In genomic region chr9:51013644-51014043, GRCm38 (mm10) we compare ENCODE assay signal across 51 mouse cellular contexts. TPM values are rescaled to one million over a fixed set of nuclear protein-coding genes. Genes with fewer than 3 reads are reported as not detected.
"Had no signal": no experiment of that assay in that cellular context is flagged by ENCODE, and none has a peak within 500 bp of the region (broad histone marks: within the 10 kb centered on the region; RNA-seq: fewer than 3 reads in every experiment).

No protein-coding gene starts in this region.

- H3K27me3 ChIP-seq: heart, embryonic 12.5 days; heart, embryonic 13.5 days; heart, embryonic 15.5 days; hindbrain, embryonic 12.5 days; hindbrain, embryonic 15.5 days; intestine, embryonic 15.5 days had no signal

- H3K36me3 ChIP-seq: heart, embryonic 10.5 days; heart, embryonic 12.5 days; heart, embryonic 13.5 days; heart, embryonic 15.5 days; hindbrain, embryonic 10.5 days; hindbrain, embryonic 12.5 days; hindbrain, embryonic 13.5 days; hindbrain, embryonic 15.5 days; intestine, embryonic 15.5 days; kidney, embryonic 15.5 days had no signal

- H3K9me3 ChIP-seq: heart, embryonic 10.5 days; heart, embryonic 12.5 days; heart, embryonic 13.5 days; heart, embryonic 15.5 days; hindbrain, embryonic 10.5 days; hindbrain, embryonic 12.5 days; hindbrain, embryonic 13.5 days; hindbrain, embryonic 15.5 days; intestine, embryonic 15.5 days; kidney, embryonic 15.5 days had no signal

- H3K27ac ChIP-seq: heart, embryonic 10.5 days; heart, embryonic 13.5 days; heart, embryonic 15.5 days; hindbrain, embryonic 10.5 days; hindbrain, embryonic 12.5 days; hindbrain, embryonic 13.5 days; hindbrain, embryonic 14.5 days; hindbrain, embryonic 15.5 days; hindbrain, postnatal 0 days; intestine, embryonic 15.5 days; kidney, embryonic 15.5 days; kidney, postnatal 0 days; layer of hippocampus, adult 2 months; left cerebral cortex, adult 2 months had no signal

- H3K4me1 ChIP-seq: hindbrain, embryonic 12.5 days; hindbrain, embryonic 13.5 days; intestine, embryonic 15.5 days; kidney, embryonic 15.5 days had no signal

- H3K9ac ChIP-seq: heart, embryonic 12.5 days; heart, embryonic 13.5 days; heart, embryonic 15.5 days; hindbrain, embryonic 12.5 days; hindbrain, embryonic 13.5 days; hindbrain, embryonic 14.5 days; hindbrain, embryonic 15.5 days; intestine, embryonic 15.5 days; kidney, embryonic 15.5 days had no signal

- DNase-seq: heart, postnatal 10 days; heart, postnatal 14 days; heart, postnatal 36 days; heart, postnatal 4 days; kidney, adult 11 months; kidney, adult 18-20 months; kidney, adult 2 months; kidney, adult 8-10 months; kidney, adult 9 months; kidney, postnatal 10 days; kidney, postnatal 14 days; kidney, postnatal 25 days; kidney, postnatal 36 days; kidney, postnatal 4 days; layer of hippocampus, adult 9-11 months; layer of hippocampus, postnatal 36 days had no signal

- H3K4me3 ChIP-seq: heart, embryonic 10.5 days; heart, embryonic 12.5 days; heart, embryonic 13.5 days; heart, embryonic 15.5 days; hindbrain, embryonic 10.5 days; hindbrain, embryonic 12.5 days; hindbrain, embryonic 13.5 days; hindbrain, embryonic 15.5 days; intestine, embryonic 15.5 days; kidney, embryonic 15.5 days; layer of hippocampus, adult 2 months; left cerebral cortex, adult 2 months had no signal

RNA-seq across cellular contexts. Expression of gene Btg4, which starts 47.1 kb away (rescaled TPM):
- total RNA-seq: heart, postnatal 10 days; heart, postnatal 14 days; heart, postnatal 25 days; heart, postnatal 36 days; heart, postnatal 4 days; hematopoietic stem cell, adult 5-6 weeks; hindbrain, postnatal 0 days; layer of hippocampus, adult 18-20 months; layer of hippocampus, adult 2 months; layer of hippocampus, adult 8-10 months; layer of hippocampus, postnatal 10 days; layer of hippocampus, postnatal 14 days; layer of hippocampus, postnatal 25 days; layer of hippocampus, postnatal 36 days; left cerebral cortex, adult 18-20 months; left cerebral cortex, adult 2 months had no signal
- polyA plus RNA-seq: heart, embryonic 10.5 days; heart, embryonic 11.5 days; heart, embryonic 12.5 days; heart, embryonic 13.5 days; heart, embryonic 14.5 days; heart, embryonic 15.5 days; heart, embryonic 16.5 days; heart, postnatal 0 days; hindbrain, embryonic 10.5 days; hindbrain, embryonic 11.5 days; hindbrain, embryonic 12.5 days; hindbrain, embryonic 13.5 days; hindbrain, embryonic 14.5 days; hindbrain, embryonic 15.5 days; hindbrain, embryonic 16.5 days; hindbrain, postnatal 0 days; intestine, embryonic 14.5 days; intestine, embryonic 15.5 days; intestine, embryonic 16.5 days; intestine, postnatal 0 days; kidney, adult 2 months; kidney, embryonic 14.5 days; kidney, embryonic 15.5 days; kidney, embryonic 16.5 days; kidney, postnatal 0 days; large intestine, adult 2 months had no signal
